Mouse (Mus musculus) heart, embryonic 15.5 days (tissue): ENCODE results near the gene Dnajc14. TPM values are rescaled to one million over a fixed set of nuclear protein-coding genes. Genes with fewer than 3 reads are reported as not detected.
A peak's percentile ranks its signal among the peaks of the same experiment; 100 is the strongest.

ENCODE experiments used
- ATAC-seq: fragments of 200-750 bp; cut with Nextera tagmentation; replicated peaks from 2 replicates; pipeline ENCODE4 v1.8.0; 2017; ENCODE audit warnings: low read depth, moderate TSS enrichment; ENCODE audit not compliant: insufficient number of reproducible peaks, insufficient read depth, low FRiP score
- H3K27ac ChIP-seq: fragments of 300-500 bp; sonication (generic); 2 replicates; pipeline ENCODE4 v1.5.1; 2015; ENCODE audit warnings: mild to moderate bottlenecking, inconsistent platforms
- H3K27me3 ChIP-seq: fragments of 300-500 bp; sonication (generic); 2 replicates; pipeline ENCODE4 v1.6.1; 2015; ENCODE audit warnings: inconsistent platforms
- H3K36me3 ChIP-seq: fragments of 300-500 bp; sonication (generic); 2 replicates; pipeline ENCODE4 v1.6.1; 2015; ENCODE audit warnings: mild to moderate bottlenecking, inconsistent platforms
- H3K4me1 ChIP-seq: fragments of 300-500 bp; sonication (generic); replicated peaks from 2 replicates; pipeline ENCODE4 v1.6.1; 2015; ENCODE audit warnings: inconsistent platforms
- H3K4me2 ChIP-seq: fragments of 300-500 bp; sonication (generic); 2 replicates; pipeline ENCODE4 v1.6.1; 2015; ENCODE audit warnings: inconsistent platforms, mild to moderate bottlenecking, moderate library complexity
- H3K4me3 ChIP-seq: fragments of 300-500 bp; sonication (generic); 2 replicates; pipeline ENCODE4 v1.5.1; 2015; ENCODE audit warnings: mild to moderate bottlenecking, inconsistent platforms
- H3K9ac ChIP-seq: fragments of 300-500 bp; sonication (generic); 2 replicates; pipeline ENCODE4 v1.6.1; 2015; ENCODE audit warnings: mild to moderate bottlenecking, inconsistent platforms
- H3K9me3 ChIP-seq: fragments of 300-500 bp; sonication (generic); replicated peaks from 2 replicates; pipeline ENCODE4 v1.6.1; 2016; ENCODE audit warnings: inconsistent platforms
- WGBS: fragments of 180-500 bp; shearing (Covaris S2); methylation state at CpG from one replicate; pipeline ENCODE4 v1.1.7; 2015; ENCODE audit warnings: mixed read lengths; 5-methylcytosine and 5-hydroxymethylcytosine counted together
- polyA plus RNA-seq: library from polyadenylated mRNA; unstranded; fragments of >200 nt; fragmentation: Nextera tagmentation; extraction: Ambion mirVana; gene quantifications from 2 replicates; pipeline ENCODE4 v1.2.1, GENCODE M21; 2015

Dnajc14 gene
- polyA plus RNA-seq = 35.2 and 42.5 TPM in 2 replicates

DNA sequence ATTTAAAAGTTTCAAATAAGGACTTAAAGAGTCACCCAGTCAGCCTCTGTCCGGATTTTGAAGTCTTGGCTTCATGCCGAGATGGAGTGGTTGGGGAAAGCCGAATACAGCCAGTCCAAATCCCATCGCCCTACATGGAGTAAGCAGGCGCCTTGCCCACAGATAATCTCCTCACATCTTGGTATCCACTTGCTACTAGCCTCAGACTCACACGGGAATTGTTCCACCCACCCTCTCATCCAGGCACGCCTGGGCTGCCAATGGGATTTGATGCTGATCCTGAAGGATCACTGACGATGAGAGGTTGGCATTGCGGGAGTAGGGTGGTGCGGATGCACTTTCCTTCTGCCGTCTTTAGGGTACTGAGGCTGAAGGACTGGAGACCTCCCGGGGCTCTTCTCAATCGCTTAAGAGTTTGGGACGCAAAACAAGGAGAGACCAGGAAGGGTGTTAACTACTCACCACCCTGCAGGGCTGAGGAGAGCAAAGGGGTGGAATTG is at the start of gene Dnajc14:
Dnajc14 (plus strand) TSS at position 292 of the 500 bp plus-strand sequence.
- no peak for ATAC-seq
- WGBS = 1% methylated on average over 14 of the region's 14 CpGs

GRCm38 (mm10) chr10:128772895-128773294 is 31.0 kb upstream of the Dnajc14 start:
- no peaks in the 10 kb centered on the region for H3K9me3 ChIP-seq
- no peak overlapping the region for H3K9ac ChIP-seq
- H3K36me3 ChIP-seq = no peaks in the 10 kb centered on the region
- 77% methylated on average over 2 of the region's 2 CpGs for WGBS
- H3K4me2 ChIP-seq = no peak overlapping the region
- ATAC-seq = no peak
- no peaks in the 10 kb centered on the region for H3K4me1 ChIP-seq
- H3K4me3 ChIP-seq = no peak overlapping the region
- no peaks in the 10 kb centered on the region for H3K27me3 ChIP-seq
- H3K27ac ChIP-seq = no peak overlapping the region

More for the DNA sequence above, at the start of gene Dnajc14:
- H3K27me3 ChIP-seq = no peaks in the 10 kb centered on the region
- H3K4me3 ChIP-seq = peak within 1 kb of the TSS; percentile 82
- H3K4me1 ChIP-seq = peaks cover 44% of the 10 kb centered on the region
- H3K9me3 ChIP-seq = no peaks in the 10 kb centered on the region
- peak within 1 kb of the TSS; percentile 93 for H3K4me2 ChIP-seq
- peaks cover 24% of the 10 kb centered on the region; the same call in 1 of the 2 replicates for H3K36me3 ChIP-seq
- peak within 1 kb of the TSS; percentile 99 for H3K27ac ChIP-seq
- peak within 1 kb of the TSS; percentile 85 for H3K9ac ChIP-seq

DNA sequence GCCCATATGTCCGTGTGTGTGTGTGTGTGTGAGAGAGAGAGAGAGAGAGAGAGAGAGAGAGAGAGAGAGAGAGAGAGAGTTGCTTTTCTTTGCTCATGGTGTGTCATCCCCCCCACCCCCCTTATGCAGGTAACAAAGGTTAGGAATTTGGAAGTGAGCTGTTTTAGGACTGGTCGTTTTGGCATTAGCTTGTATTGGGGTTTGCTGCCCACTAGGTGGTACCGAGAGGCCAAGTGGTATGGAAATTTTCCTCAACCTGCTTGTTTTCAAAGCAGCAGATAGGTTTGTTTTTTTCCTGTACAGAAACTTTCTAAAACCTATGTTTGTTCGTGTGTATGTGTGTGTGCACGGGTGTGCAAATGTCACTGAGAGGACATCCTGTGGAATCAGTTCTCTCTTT is 30.2 kb upstream of the Dnajc14 start:
- no peak overlapping the region for H3K4me3 ChIP-seq
- ATAC-seq = no peak
- H3K27ac ChIP-seq = no peak overlapping the region
- H3K36me3 ChIP-seq = no peaks in the 10 kb centered on the region
- H3K9me3 ChIP-seq = no peaks in the 10 kb centered on the region
- H3K4me1 ChIP-seq = no peaks in the 10 kb centered on the region
- WGBS = 17% methylated on average over 5 of the region's 5 CpGs
- no peaks in the 10 kb centered on the region for H3K27me3 ChIP-seq
- no peak overlapping the region for H3K4me2 ChIP-seq
- H3K9ac ChIP-seq = no peak overlapping the region

DNA sequence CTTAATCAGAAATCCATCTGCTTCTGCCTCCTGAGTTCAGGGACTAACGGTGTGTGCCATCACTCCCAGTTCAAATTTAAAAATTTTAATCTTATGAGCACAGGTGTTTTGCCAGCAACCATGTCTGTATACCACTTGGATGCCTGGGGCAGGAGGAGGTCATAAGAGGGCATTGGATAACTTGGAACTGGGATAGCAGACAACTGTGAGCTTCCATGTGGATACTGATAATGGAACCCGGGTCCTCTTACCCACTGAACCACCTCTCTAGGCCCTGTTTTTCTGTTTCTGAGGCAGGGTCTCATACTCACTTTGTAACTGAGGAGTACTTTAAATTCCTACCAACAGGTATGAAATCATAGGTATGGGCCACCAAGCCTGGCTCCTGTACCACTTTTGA is 25.4 kb upstream of the Dnajc14 start:
- no peaks in the 10 kb centered on the region for H3K27me3 ChIP-seq
- no peaks in the 10 kb centered on the region; the same call in 1 of the 2 replicates for H3K4me1 ChIP-seq
- H3K27ac ChIP-seq = peak overlapping the region; percentile 89
- H3K9me3 ChIP-seq = no peaks in the 10 kb centered on the region
- whole genome bisulfite sequencing = 74% methylated on average over 2 of the region's 2 CpGs
- no peak overlapping the region for H3K4me3 ChIP-seq
- H3K36me3 ChIP-seq = no peaks in the 10 kb centered on the region
- 0 out of 2 replicates have a peak overlapping the region, but pooled peaks have one; percentile 5 for H3K4me2 ChIP-seq
- no peak overlapping the region for H3K9ac ChIP-seq
- ATAC-seq = no peak

GRCm38 (mm10) chr10:128779011-128779795 is 24.7 kb upstream of the Dnajc14 start:
- Histone ChIP-seq H3K9me3 (no peaks in the 10 kb centered on the region), H3K4me2 (peak overlapping the region; percentile 5; the same call in 1 of the 2 replicates), H3K27me3 (no peaks in the 10 kb centered on the region), H3K36me3 (no peaks in the 10 kb centered on the region), H3K27ac (peak overlapping the region; percentile 89), H3K4me1 (no peaks in the 10 kb centered on the region; the same call in 1 of the 2 replicates), H3K9ac (no peak overlapping the region), H3K4me3 (no peak overlapping the region)
- 22% methylated on average over 8 of the region's 8 CpGs for WGBS
- ATAC-seq = peak; percentile 92

- Histone ChIP-seq H3K4me2 (no peak overlapping the region), H3K9ac (no peak overlapping the region), H3K27ac (no peak overlapping the region), H3K4me1 (no peaks in the 10 kb centered on the region; the same call in 1 of the 2 replicates), H3K36me3 (no peaks in the 10 kb centered on the region), H3K9me3 (no peaks in the 10 kb centered on the region), H3K4me3 (no peak overlapping the region), H3K27me3 (no peaks in the 10 kb centered on the region)
- ATAC-seq = no peak
- 86% methylated on average over 1 of the region's 1 CpGs for WGBS
These were observed 23.7 kb upstream of the Dnajc14 start for GRCm38 (mm10) chr10:128780200-128780599.

- Histone ChIP-seq H3K9ac (peak within 1 kb of the TSS; percentile 2; the same call in 1 of the 2 replicates), H3K9me3 (no peaks in the 10 kb centered on the region), H3K4me1 (no peaks in the 10 kb centered on the region), H3K27me3 (no peaks in the 10 kb centered on the region), H3K27ac (no peak within 1 kb of the TSS), H3K4me3 (no peak within 1 kb of the TSS; the same call in 1 of the 2 replicates), H3K36me3 (no peaks in the 10 kb centered on the region), H3K4me2 (peak within 1 kb of the TSS; percentile 21)
- 61% methylated on average over 7 of the region's 7 CpGs for WGBS
- ATAC-seq = no peak
These were observed 13.3 kb upstream of the Dnajc14 start, which contains the start of gene Mmp19 for GRCm38 (mm10) chr10:128790398-128791124. TSS of gene Mmp19 (plus strand) at chr10:128790910.

GRCm38 (mm10) chr10:128792041-128792440 is 11.8 kb upstream of the Dnajc14 start:
- H3K4me1 ChIP-seq = no peaks in the 10 kb centered on the region
- H3K4me2 ChIP-seq = no peak overlapping the region
- H3K36me3 ChIP-seq = no peaks in the 10 kb centered on the region
- H3K9ac ChIP-seq = no peak overlapping the region
- H3K27me3 ChIP-seq = no peaks in the 10 kb centered on the region
- H3K27ac ChIP-seq = no peak overlapping the region
- no peak for ATAC-seq
- no peaks in the 10 kb centered on the region for H3K9me3 ChIP-seq
- H3K4me3 ChIP-seq = no peak overlapping the region

DNA sequence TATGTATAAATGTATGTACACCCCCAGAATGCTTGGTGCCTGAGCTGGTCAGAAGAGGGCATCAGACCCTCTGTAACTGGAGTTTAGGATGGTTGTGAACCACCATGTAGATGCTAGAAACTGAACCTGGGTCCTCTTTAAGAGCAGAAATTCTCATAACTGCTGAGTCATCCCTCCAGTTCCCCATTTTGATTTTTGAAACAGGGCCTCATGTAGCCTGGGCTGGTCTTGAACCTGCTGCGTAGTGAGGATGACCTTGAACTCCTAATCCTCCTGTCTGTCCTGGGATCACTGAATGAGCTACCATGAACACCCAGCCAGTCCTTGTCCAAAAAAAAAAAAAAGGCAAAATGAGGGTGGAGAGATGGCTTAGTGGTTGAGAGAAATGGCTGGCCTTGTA is 10.6 kb upstream of the Dnajc14 start:
- ATAC-seq = no peak
- H3K4me1 ChIP-seq = no peaks in the 10 kb centered on the region
- no peak overlapping the region for H3K9ac ChIP-seq
- H3K36me3 ChIP-seq = no peaks in the 10 kb centered on the region
- no peak overlapping the region for H3K4me3 ChIP-seq
- H3K4me2 ChIP-seq = no peak overlapping the region
- no peaks in the 10 kb centered on the region for H3K27me3 ChIP-seq
- 87% methylated on average over 1 of the region's 1 CpGs for WGBS
- H3K9me3 ChIP-seq = no peaks in the 10 kb centered on the region
- no peak overlapping the region for H3K27ac ChIP-seq

- H3K4me3 ChIP-seq = no peak overlapping the region
- no peaks in the 10 kb centered on the region for H3K36me3 ChIP-seq
- WGBS = 83% methylated on average over 5 of the region's 5 CpGs
- H3K4me1 ChIP-seq = no peaks in the 10 kb centered on the region
- H3K27me3 ChIP-seq = no peaks in the 10 kb centered on the region
- no peaks in the 10 kb centered on the region for H3K9me3 ChIP-seq
- H3K9ac ChIP-seq = no peak overlapping the region
- H3K4me2 ChIP-seq = no peak overlapping the region
- H3K27ac ChIP-seq = no peak overlapping the region
- no peak for ATAC-seq
These were observed 9.5 kb upstream of the Dnajc14 start for GRCm38 (mm10) chr10:128794391-128794790.

GRCm38 (mm10) chr10:128795581-128795980 is 8.3 kb upstream of the Dnajc14 start:
- Histone ChIP-seq H3K9ac (no peak overlapping the region), H3K4me2 (no peak overlapping the region), H3K4me3 (no peak overlapping the region), H3K27ac (no peak overlapping the region), H3K36me3 (peaks cover 6% of the 10 kb centered on the region; the same call in 1 of the 2 replicates), H3K9me3 (no peaks in the 10 kb centered on the region), H3K27me3 (no peaks in the 10 kb centered on the region), H3K4me1 (no peaks in the 10 kb centered on the region)
- ATAC-seq = no peak
- WGBS = 87% methylated on average over 3 of the region's 3 CpGs
